In the genomic region with DNA sequence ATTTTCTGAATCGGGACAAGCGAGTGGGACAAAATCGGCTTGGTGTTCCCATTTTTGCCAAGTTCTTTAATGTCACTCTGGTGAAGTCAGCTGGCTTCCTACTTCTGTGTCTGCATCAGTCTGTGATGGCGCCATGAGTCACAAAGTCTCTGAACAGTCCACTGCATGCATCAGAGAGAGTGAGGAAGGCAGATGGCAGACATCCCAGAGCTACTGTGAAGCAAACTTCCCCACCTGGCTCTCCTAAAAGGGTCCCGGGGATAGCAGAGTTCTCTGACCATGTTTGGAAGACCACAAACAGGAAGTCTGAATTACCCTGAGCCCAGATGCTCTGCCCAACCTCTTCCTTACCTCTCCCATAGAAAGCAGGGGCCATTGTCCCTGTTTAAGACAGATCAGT, we compare ENCODE assay signal across 22 mouse cellular contexts.
A peak's percentile ranks its signal among the peaks of the same experiment; 100 is the strongest.
DNase-seq lines count a peak whose midpoint lies in the region; ATAC-seq and TF ChIP-seq lines count a peak whose summit lies in the region.
"Had no signal": no experiment of that assay in that cellular context is flagged by ENCODE, and none has a peak within 500 bp of the region (broad histone marks: within the 10 kb centered on the region; RNA-seq: fewer than 3 reads in every experiment).

No protein-coding gene starts in this region.

- TF ChIP-seq CTCF in lung, postnatal 0 days (IDR thresholded peaks at IDR 0.05), result no peak

- peak; percentile 35 to 48 for ATAC-seq in hematopoietic stem cell, adult 5-6 weeks (replicated peaks in 1 of 2; ENCODE audit: insufficient read depth in 1 of 2, low FRiP score in 2 of 2, low TSS enrichment in 1 of 2, low read depth in 1 of 2, poor library complexity in 2 of 2, severe bottlenecking in 2 of 2)
- ATAC-seq in lung, postnatal 0 days, result no peak
- ATAC-seq: forebrain, embryonic 16.5 days; hindbrain, embryonic 16.5 days; intestine, embryonic 15.5 days had no signal

- no peaks in the 10 kb centered on the region for H3K4me1 ChIP-seq in lung, postnatal 0 days (ENCODE audit: insufficient read depth, low read depth, low read length)
- H3K4me1 ChIP-seq: forebrain, embryonic 10.5 days; hindbrain, embryonic 10.5 days; intestine, embryonic 15.5 days; liver, embryonic 13.5 days; stomach, embryonic 15.5 days had no signal

- H3K4me3 ChIP-seq in lung, postnatal 0 days (ENCODE audit: low read depth, low read length), result no peak overlapping the region
- H3K4me3 ChIP-seq: forebrain, embryonic 10.5 days; heart, adult 2 months; hindbrain, embryonic 10.5 days; intestine, embryonic 15.5 days; liver, embryonic 13.5 days; stomach, embryonic 15.5 days had no signal

- no peak for TF ChIP-seq EP300 in lung, postnatal 0 days (IDR thresholded peaks at IDR 0.05)

- H3K36me3 ChIP-seq in lung, postnatal 0 days (ENCODE audit: insufficient read depth, low read length), result no peaks in the 10 kb centered on the region

- WGBS in lung, postnatal 0 days, result 76% methylated on average over 5 of the region's 5 CpGs

- no peaks in the 10 kb centered on the region for H3K27me3 ChIP-seq in lung, postnatal 0 days (replicated peaks; ENCODE audit: insufficient read depth, low read length)
- H3K27me3 ChIP-seq: intestine, embryonic 15.5 days; liver, embryonic 13.5 days; stomach, embryonic 15.5 days had no signal

- no peak overlapping the region for H3K9ac ChIP-seq in lung, postnatal 0 days (replicated peaks; ENCODE audit: low read depth)
- H3K9ac ChIP-seq: intestine, embryonic 15.5 days; liver, embryonic 13.5 days; stomach, embryonic 15.5 days had no signal

- H3K9me3 ChIP-seq in lung, postnatal 0 days (ENCODE audit: low read length), result no peaks in the 10 kb centered on the region
- H3K9me3 ChIP-seq: forebrain, embryonic 10.5 days; hindbrain, embryonic 10.5 days; intestine, embryonic 15.5 days; liver, embryonic 13.5 days; stomach, embryonic 15.5 days had no signal

- peak; percentile 32 for DNase-seq in adrenal gland, postnatal 25 days
- DNase-seq in adrenal gland, postnatal 10 days, result no peak
- DNase-seq in layer of hippocampus, adult 18-20 months (ENCODE audit: low spot score in 2 of 2), result peak; percentile 9 to 16
- no peak for DNase-seq in layer of hippocampus, adult 9-10 months (ENCODE audit: low spot score)
- DNase-seq in right cerebral cortex, postnatal 25 days, result peak; percentile 29
- DNase-seq in right cerebral cortex, postnatal 36 days (ENCODE audit: low spot score in 2 of 2), result no peak
- DNase-seq in lung, postnatal 0 days (ENCODE audit: low spot score), result no peak
- DNase-seq: cerebellum, adult 9-10 months; gastrocnemius, postnatal 25 days; heart, adult 2 months; kidney, adult 8-10 months; kidney, postnatal 10 days; liver, embryonic 13.5 days; lung, adult 2 months; right cerebral cortex, postnatal 14 days had no signal

- H3K4me2 ChIP-seq in lung, postnatal 0 days (replicated peaks; ENCODE audit: low read depth, low read length), result no peak overlapping the region
- H3K4me2 ChIP-seq: intestine, embryonic 15.5 days; liver, embryonic 13.5 days; stomach, embryonic 15.5 days had no signal

- H3K27ac ChIP-seq in lung, postnatal 0 days (ENCODE audit: low read length), result no peak overlapping the region
- H3K27ac ChIP-seq: forebrain, embryonic 10.5 days; heart, adult 2 months; hindbrain, embryonic 10.5 days; intestine, embryonic 15.5 days; liver, embryonic 13.5 days; stomach, embryonic 15.5 days had no signal

Comparison
In these comparisons a context has a peak if more than half of its experiments do, and no peak if none do; other contexts are left out.
1. DNase-seq: peak in adrenal gland, postnatal 25 days (single experiment), layer of hippocampus, adult 18-20 months (2 of 2) and right cerebral cortex, postnatal 25 days (single experiment); none in adrenal gland, postnatal 10 days (single experiment), layer of hippocampus, adult 9-10 months (single experiment), right cerebral cortex, postnatal 36 days (0 of 2) and lung, postnatal 0 days (single experiment).